Mouse (Mus musculus) heart, embryonic 12.5 days (tissue): Measurements from ENCODE around the gene Smarca2. TPM values are rescaled to one million over a fixed set of nuclear protein-coding genes. Genes with fewer than 3 reads are reported as not detected.

Experiments used
- ATAC-seq: fragments of 200-750 bp; cut with Nextera tagmentation; 2 replicates; pipeline ENCODE4 v1.8.0; 2017; ENCODE audit warnings: moderate TSS enrichment, moderate library complexity; ENCODE audit not compliant: insufficient number of reproducible peaks, low FRiP score
- H3K27ac ChIP-seq: fragments of 300-500 bp; sonication (generic); 2 replicates; pipeline ENCODE4 v1.5.1; 2016; ENCODE audit warnings: mild to moderate bottlenecking, moderate library complexity; ENCODE audit not compliant: poor library complexity, severe bottlenecking
- H3K27me3 ChIP-seq: fragments of 300-500 bp; sonication (generic); replicated peaks from 2 replicates; pipeline ENCODE4 v1.6.1; 2016; ENCODE audit warnings: mild to moderate bottlenecking, moderate library complexity
- H3K36me3 ChIP-seq: fragments of 300-500 bp; sonication (generic); 2 replicates; pipeline ENCODE4 v1.6.1; 2016; ENCODE audit warnings: mild to moderate bottlenecking, moderate library complexity
- H3K4me1 ChIP-seq: fragments of 300-500 bp; sonication (generic); replicated peaks from 2 replicates; pipeline ENCODE4 v1.6.1; 2016; ENCODE audit warnings: mild to moderate bottlenecking
- H3K4me2 ChIP-seq: fragments of 300-500 bp; sonication (generic); 2 replicates; pipeline ENCODE4 v1.6.1; 2016; ENCODE audit warnings: mild to moderate bottlenecking, moderate library complexity
- H3K4me3 ChIP-seq: fragments of 300-500 bp; sonication (generic); 2 replicates; pipeline ENCODE4 v1.5.1; 2016; ENCODE audit warnings: mild to moderate bottlenecking
- H3K9ac ChIP-seq: fragments of 300-500 bp; sonication (generic); 2 replicates; pipeline ENCODE4 v1.6.1; 2016; ENCODE audit warnings: mild to moderate bottlenecking, moderate library complexity
- H3K9me3 ChIP-seq: fragments of 300-500 bp; sonication (generic); replicated peaks from 2 replicates; pipeline ENCODE4 v1.6.1; 2016; ENCODE audit warnings: mild to moderate bottlenecking, moderate library complexity
- WGBS: fragments of 180-500 bp; shearing (Covaris S2); methylation state at CpG from one replicate; pipeline ENCODE4 v1.1.7; 2016; 5-methylcytosine and 5-hydroxymethylcytosine counted together
- polyA plus RNA-seq: library from polyadenylated mRNA; unstranded; fragments of >200 nt; fragmentation: Nextera tagmentation; extraction: Ambion mirVana; gene quantifications from 2 replicates; pipeline ENCODE4 v1.2.1, GENCODE M21; 2016

Smarca2 gene
- polyA plus RNA-seq, 1 experiment from 2014 or later = 31.0 TPM

GRCm38 (mm10) chr19:26616271-26616670, 11.4 kb downstream of the Smarca2 start:
- Histone ChIP-seq H3K4me1 (peaks cover 17% of the 10 kb centered on the region), H3K4me2 (no peak overlapping the region), H3K9ac (no peak overlapping the region), H3K9me3 (no peaks in the 10 kb centered on the region), H3K27me3 (no peaks in the 10 kb centered on the region), H3K27ac (no peak overlapping the region), H3K36me3 (0 out of 2 replicates have a peak, but pooled peaks cover 6% of the 10 kb centered on the region), H3K4me3 (no peak overlapping the region)
- 65% methylated on average over 1 of the region's 1 CpGs for WGBS
- no peak for ATAC-seq

- no peak for ATAC-seq
- WGBS = 80% methylated on average over 5 of the region's 5 CpGs
- Histone ChIP-seq H3K9ac (no peak overlapping the region), H3K4me1 (peaks cover 17% of the 10 kb centered on the region), H3K36me3 (0 out of 2 replicates have a peak, but pooled peaks cover 6% of the 10 kb centered on the region), H3K4me2 (no peak overlapping the region), H3K27ac (no peak overlapping the region), H3K9me3 (no peaks in the 10 kb centered on the region), H3K4me3 (no peak overlapping the region), H3K27me3 (no peaks in the 10 kb centered on the region)
Observed at GRCm38 (mm10) chr19:26617287-26617686, 12.4 kb downstream of the Smarca2 start.

- Histone ChIP-seq H3K9me3 (no peaks in the 10 kb centered on the region), H3K27me3 (no peaks in the 10 kb centered on the region), H3K27ac (no peak overlapping the region), H3K9ac (no peak overlapping the region), H3K36me3 (peaks cover 4% of the 10 kb centered on the region; the same call in 1 of the 2 replicates), H3K4me1 (0 out of 2 replicates have a peak, but pooled peaks cover 2% of the 10 kb centered on the region), H3K4me2 (no peak overlapping the region), H3K4me3 (no peak overlapping the region)
- WGBS = 61% methylated on average over 8 of the region's 8 CpGs
- ATAC-seq = no peak
Observed at GRCm38 (mm10) chr19:26630712-26631235, 25.9 kb downstream of the Smarca2 start.

- no peaks in the 10 kb centered on the region for H3K9me3 ChIP-seq
- H3K27ac ChIP-seq = no peak overlapping the region
- H3K4me1 ChIP-seq = 0 out of 2 replicates have a peak, but pooled peaks cover 2% of the 10 kb centered on the region
- H3K4me2 ChIP-seq = no peak overlapping the region
- H3K36me3 ChIP-seq = peaks cover 2% of the 10 kb centered on the region; the same call in 1 of the 2 replicates
- H3K27me3 ChIP-seq = no peaks in the 10 kb centered on the region
- H3K4me3 ChIP-seq = no peak overlapping the region
- H3K9ac ChIP-seq = no peak overlapping the region
- no peak for ATAC-seq
- 74% methylated on average over 5 of the region's 5 CpGs for WGBS
Observed at GRCm38 (mm10) chr19:26632228-26632627, 27.4 kb downstream of the Smarca2 start.

- no peak overlapping the region for H3K9ac ChIP-seq
- 86% methylated on average over 13 of the region's 13 CpGs for WGBS
- H3K4me2 ChIP-seq = no peak overlapping the region
- ATAC-seq = no peak
- peaks cover 9% of the 10 kb centered on the region for H3K36me3 ChIP-seq
- no peak overlapping the region for H3K27ac ChIP-seq
- H3K4me1 ChIP-seq = 0 out of 2 replicates have a peak, but pooled peaks cover 7% of the 10 kb centered on the region
- H3K4me3 ChIP-seq = no peak overlapping the region
- H3K27me3 ChIP-seq = no peaks in the 10 kb centered on the region
- no peaks in the 10 kb centered on the region for H3K9me3 ChIP-seq
Observed at GRCm38 (mm10) chr19:26640556-26640955, 35.7 kb downstream of the Smarca2 start.

- no peak overlapping the region for H3K4me2 ChIP-seq
- no peak overlapping the region for H3K27ac ChIP-seq
- WGBS = 74% methylated on average over 10 of the region's 10 CpGs
- H3K9ac ChIP-seq = no peak overlapping the region
- H3K9me3 ChIP-seq = no peaks in the 10 kb centered on the region
- no peak for ATAC-seq
- H3K36me3 ChIP-seq = peaks cover 9% of the 10 kb centered on the region
- H3K27me3 ChIP-seq = no peaks in the 10 kb centered on the region
- no peak overlapping the region for H3K4me3 ChIP-seq
- 0 out of 2 replicates have a peak, but pooled peaks cover 7% of the 10 kb centered on the region for H3K4me1 ChIP-seq
Observed at GRCm38 (mm10) chr19:26641269-26641668, 36.4 kb downstream of the Smarca2 start.

GRCm38 (mm10) chr19:26643011-26643410, 38.2 kb downstream of the Smarca2 start:
- 58% methylated on average over 4 of the region's 4 CpGs for WGBS
- no peak overlapping the region for H3K9ac ChIP-seq
- H3K4me1 ChIP-seq = 0 out of 2 replicates have a peak, but pooled peaks cover 7% of the 10 kb centered on the region
- no peak overlapping the region for H3K27ac ChIP-seq
- H3K4me3 ChIP-seq = no peak overlapping the region
- ATAC-seq = no peak
- no peak overlapping the region for H3K4me2 ChIP-seq
- H3K27me3 ChIP-seq = no peaks in the 10 kb centered on the region
- peaks cover 14% of the 10 kb centered on the region for H3K36me3 ChIP-seq
- H3K9me3 ChIP-seq = no peaks in the 10 kb centered on the region

GRCm38 (mm10) chr19:26643936-26644335, 39.1 kb downstream of the Smarca2 start:
- Histone ChIP-seq H3K36me3 (peaks cover 16% of the 10 kb centered on the region), H3K4me1 (0 out of 2 replicates have a peak, but pooled peaks cover 7% of the 10 kb centered on the region), H3K27ac (no peak overlapping the region), H3K4me3 (no peak overlapping the region), H3K9ac (no peak overlapping the region), H3K27me3 (no peaks in the 10 kb centered on the region), H3K9me3 (no peaks in the 10 kb centered on the region), H3K4me2 (no peak overlapping the region)
- WGBS = 72% methylated on average over 4 of the region's 4 CpGs
- ATAC-seq = no peak

GRCm38 (mm10) chr19:26645016-26645415, 40.2 kb downstream of the Smarca2 start:
- ATAC-seq = no peak
- H3K9ac ChIP-seq = no peak overlapping the region
- H3K9me3 ChIP-seq = no peaks in the 10 kb centered on the region
- no peak overlapping the region for H3K4me3 ChIP-seq
- H3K4me1 ChIP-seq = 0 out of 2 replicates have a peak, but pooled peaks cover 7% of the 10 kb centered on the region
- H3K4me2 ChIP-seq = no peak overlapping the region
- no peaks in the 10 kb centered on the region for H3K27me3 ChIP-seq
- peaks cover 21% of the 10 kb centered on the region for H3K36me3 ChIP-seq
- WGBS = 79% methylated on average over 3 of the region's 3 CpGs
- H3K27ac ChIP-seq = no peak overlapping the region

- Histone ChIP-seq H3K4me3 (no peak overlapping the region), H3K27ac (no peak overlapping the region), H3K36me3 (peaks cover 12% of the 10 kb centered on the region), H3K9ac (no peak overlapping the region), H3K4me2 (no peak overlapping the region), H3K9me3 (no peaks in the 10 kb centered on the region), H3K27me3 (no peaks in the 10 kb centered on the region), H3K4me1 (0 out of 2 replicates have a peak, but pooled peaks cover 3% of the 10 kb centered on the region)
- no peak for ATAC-seq
- 39% methylated on average over 2 of the region's 2 CpGs for WGBS
Observed at GRCm38 (mm10) chr19:26646128-26646527, 41.3 kb downstream of the Smarca2 start.

- WGBS = 82% methylated on average over 7 of the region's 7 CpGs
- Histone ChIP-seq H3K4me3 (no peak overlapping the region), H3K27me3 (no peaks in the 10 kb centered on the region), H3K9ac (no peak overlapping the region), H3K4me2 (no peak overlapping the region), H3K4me1 (no peaks in the 10 kb centered on the region), H3K9me3 (no peaks in the 10 kb centered on the region), H3K36me3 (peaks cover 23% of the 10 kb centered on the region), H3K27ac (no peak overlapping the region)
- no peak for ATAC-seq
Observed at GRCm38 (mm10) chr19:26650585-26651273, 45.9 kb downstream of the Smarca2 start.
